Mouse (Mus musculus): ENCODE results near the gene Slc22a23. TPM values are rescaled to one million over a fixed set of nuclear protein-coding genes. Genes with fewer than 3 reads are reported as not detected.

Slc22a23 gene
- polyA plus RNA-seq, 1 experiment from 2014 or later = 70.6 TPM

DNA sequence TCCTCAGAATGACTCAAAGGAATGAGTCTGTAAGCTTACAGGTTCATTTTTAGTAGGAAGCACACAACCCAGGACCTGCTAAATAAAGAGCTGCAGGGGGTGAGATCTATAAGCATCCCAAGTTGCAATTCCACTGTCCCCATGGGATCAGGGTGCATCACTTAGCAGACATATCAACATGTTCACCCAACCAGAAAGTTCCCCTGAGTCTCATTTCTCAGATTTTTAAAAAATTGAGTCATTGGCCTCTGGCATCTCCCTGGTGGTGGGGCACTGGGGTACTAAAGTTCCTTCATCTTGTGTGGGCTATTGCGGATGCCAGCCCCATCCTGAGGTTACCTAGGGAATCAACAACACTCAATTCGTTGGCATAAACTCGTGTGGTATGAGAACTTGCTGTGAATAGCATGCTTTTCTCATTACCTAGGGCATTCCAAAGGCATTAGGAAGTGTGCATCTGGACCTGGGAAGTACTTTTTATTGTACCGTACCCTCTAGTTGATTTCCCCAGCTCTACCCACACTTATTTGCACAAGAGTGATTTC lies 25.4 kb upstream of the Slc22a23 start:
- TF ChIP-seq CTCF (IDR thresholded peaks at IDR 0.05) = peak; percentile 18
- in situ Hi-C loops (cut with MboI; ENCODE audit: low pct_unique_long_range_greater_than_20kb) = loop anchor here (5.0 kb wide), 1 partner anchor 92 kb away; no protein-coding TSS in a partner anchor
- ChIA-PET CTCF (no interaction called here), POLR2A (no interaction called here)
- DNase-seq (ENCODE audit: low read depth, low spot score) = peak; percentile 94
- no peaks in the 10 kb centered on the region for H3K27me3 ChIP-seq
- peak; percentile 81 for ATAC-seq

DNA sequence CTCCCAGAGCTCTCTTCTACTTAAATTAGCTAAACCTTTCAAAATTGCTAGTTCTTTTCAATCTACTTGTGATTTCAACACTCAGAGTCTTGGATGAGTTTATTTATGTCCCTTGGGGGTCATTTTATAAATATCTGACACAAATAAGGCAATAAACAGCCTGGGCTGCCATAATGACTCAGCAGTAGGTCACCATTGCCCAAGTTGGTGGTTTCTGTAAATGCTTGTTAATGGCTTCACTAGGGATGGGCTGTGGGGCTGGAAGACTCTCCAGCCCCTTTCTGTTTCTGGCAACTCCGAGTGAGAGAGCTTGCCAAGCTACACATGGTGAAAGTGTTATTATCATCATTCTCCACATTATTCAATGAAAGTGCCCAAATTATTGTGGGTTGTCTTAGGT lies 20.2 kb upstream of the Slc22a23 start:
- CTCF ChIA-PET = no interaction called here
- ATAC-seq = no peak
- POLR2A ChIA-PET = interaction anchor here (0.7 kb wide), 1 partner anchor 13 kb away, joined by 5 read pairs; no protein-coding TSS in a partner anchor
- in situ Hi-C loops (cut with MboI; ENCODE audit: low pct_unique_long_range_greater_than_20kb) = no loop called here
- no peaks in the 10 kb centered on the region for H3K27me3 ChIP-seq
- DNase-seq (ENCODE audit: low read depth, low spot score) = peak; percentile 62
- no peak for TF ChIP-seq CTCF (IDR thresholded peaks at IDR 0.05)

GRCm38 (mm10) chr13:34355656-34356055 lies 10.7 kb upstream of the Slc22a23 start:
- in situ Hi-C loops (cut with MboI; ENCODE audit: low pct_unique_long_range_greater_than_20kb) = loop anchor here (10.0 kb wide), 1 partner anchor 509 kb away; no protein-coding TSS in a partner anchor
- ChIA-PET CTCF (interaction anchor here (1.1 kb wide), 1 partner anchor 13 kb away, joined by 3 read pairs; no protein-coding TSS in a partner anchor), POLR2A (no interaction called here)

DNA sequence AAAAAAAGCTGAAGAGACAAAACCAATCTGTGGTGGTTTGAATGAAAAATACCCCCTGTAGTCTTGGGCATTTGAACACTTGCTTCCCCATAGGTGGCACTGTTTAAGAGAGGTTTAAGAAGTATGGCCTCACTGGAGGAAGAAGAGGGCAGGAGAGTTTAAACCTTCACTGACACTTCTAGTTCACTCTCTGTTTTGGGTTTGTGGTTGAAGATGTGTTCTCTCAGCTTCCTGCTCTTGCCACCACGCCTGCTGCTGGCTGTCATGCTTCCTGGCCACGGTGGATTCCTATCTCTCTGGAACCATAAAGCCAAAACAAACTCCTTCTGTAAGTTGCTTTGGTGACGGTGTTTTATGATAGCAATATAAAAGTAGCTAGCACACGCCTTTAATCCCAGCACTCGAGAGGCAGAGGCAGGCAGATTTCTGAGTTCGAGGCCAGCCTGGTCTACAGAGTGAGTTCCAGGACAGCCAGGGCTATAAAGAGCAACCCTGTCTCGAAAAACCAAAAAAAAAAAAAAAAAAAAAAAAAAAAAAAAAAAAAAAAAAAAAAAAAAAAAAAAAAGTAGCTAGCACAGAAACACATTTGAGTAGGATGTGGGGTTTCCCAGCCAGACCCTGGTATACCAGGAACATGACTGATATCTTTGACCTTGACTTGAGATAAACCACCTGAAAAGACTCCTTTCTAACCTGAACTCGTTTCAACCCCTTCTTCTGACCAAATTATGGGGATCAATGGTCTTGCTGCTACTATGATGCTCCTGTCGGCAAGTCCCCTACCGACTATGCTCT lies 10.0 kb upstream of the Slc22a23 start:
- TF ChIP-seq CTCF (IDR thresholded peaks at IDR 0.05) = no peak
- in situ Hi-C loops (cut with MboI; ENCODE audit: low pct_unique_long_range_greater_than_20kb) = loop anchor here (10.0 kb wide), 1 partner anchor 510 kb away; no protein-coding TSS in a partner anchor
- DNase-seq (ENCODE audit: low read depth, low spot score) = no peak
- H3K27me3 ChIP-seq = no peaks in the 10 kb centered on the region
- ATAC-seq = no peak
- ChIA-PET POLR2A (interaction anchor here (0.6 to 0.7 kb wide), 3 partner anchors 28 to 278 kb away, joined by 3 to 5 read pairs (median 3); no protein-coding TSS in a partner anchor), CTCF (interaction anchor here (1.1 kb wide), 1 partner anchor 14 kb away, joined by 3 read pairs; no protein-coding TSS in a partner anchor)

More at GRCm38 (mm10) chr13:34355656-34356055, 10.7 kb upstream of the Slc22a23 start:
- no peak for TF ChIP-seq CTCF (IDR thresholded peaks at IDR 0.05)
- no peak for ATAC-seq
- DNase-seq (ENCODE audit: low read depth, low spot score) = no peak
- no peaks in the 10 kb centered on the region for H3K27me3 ChIP-seq

DNA sequence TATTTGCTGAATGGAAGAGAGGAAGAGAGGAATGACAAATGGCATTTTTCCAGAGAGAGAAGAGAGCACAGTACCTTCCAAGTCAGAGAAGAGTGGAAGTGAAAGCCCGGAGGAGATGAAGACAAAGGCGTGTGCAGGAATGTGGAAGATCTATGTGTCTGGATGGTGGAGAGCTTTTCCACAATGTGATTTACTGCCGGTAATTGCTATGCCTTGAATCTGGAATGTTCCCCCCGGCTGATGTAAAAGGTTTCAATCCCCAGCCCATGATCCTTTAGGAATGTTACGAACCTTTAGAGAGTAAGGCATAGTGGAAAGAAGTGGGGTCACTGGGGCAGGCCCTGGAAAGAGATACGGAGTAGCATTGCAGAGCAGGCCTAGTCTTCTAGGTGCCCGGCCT lies 8.3 kb upstream of the Slc22a23 start:
- CTCF ChIA-PET = no interaction called here
- no peaks in the 10 kb centered on the region for H3K27me3 ChIP-seq

GRCm38 (mm10) chr13:34351437-34351836 lies 6.5 kb upstream of the Slc22a23 start:
- no peak for ATAC-seq
- TF ChIP-seq CTCF (IDR thresholded peaks at IDR 0.05) = no peak
- in situ Hi-C loops (cut with MboI; ENCODE audit: low pct_unique_long_range_greater_than_20kb) = loop anchor here (10.0 kb wide), 1 partner anchor 513 kb away; no protein-coding TSS in a partner anchor
- POLR2A ChIA-PET = no interaction called here
- H3K27me3 ChIP-seq = no peaks in the 10 kb centered on the region
- no peak for DNase-seq (ENCODE audit: low read depth, low spot score)
- CTCF ChIA-PET = interaction anchor here (1.8 kb wide), 1 partner anchor 12 kb away, joined by 7 read pairs; no protein-coding TSS in a partner anchor

More for the DNA sequence above, 8.3 kb upstream of the Slc22a23 start:
- no peak for DNase-seq (ENCODE audit: low read depth, low spot score)
- no peak for TF ChIP-seq CTCF (IDR thresholded peaks at IDR 0.05)
- POLR2A ChIA-PET = interaction anchor here (0.6 kb wide), 1 partner anchor 566 kb away, joined by 5 read pairs; no protein-coding TSS in a partner anchor
- in situ Hi-C loops (cut with MboI; ENCODE audit: low pct_unique_long_range_greater_than_20kb) = loop anchor here (10.0 kb wide), 1 partner anchor 512 kb away; no protein-coding TSS in a partner anchor
- no peak for ATAC-seq

GRCm38 (mm10) chr13:34347960-34348889 lies 3.2 kb upstream of the Slc22a23 start:
- TF ChIP-seq CTCF (IDR thresholded peaks at IDR 0.05) = no peak
- no peaks in the 10 kb centered on the region for H3K27me3 ChIP-seq
- DNase-seq (ENCODE audit: low read depth, low spot score) (no peak), ATAC-seq (no peak)
- CTCF ChIA-PET = interaction anchor here (0.9 to 1.2 kb wide), 4 partner anchors 10 to 25 kb away, joined by 3 to 6 read pairs (median 4); no protein-coding TSS in a partner anchor
- POLR2A ChIA-PET = no interaction called here
- in situ Hi-C loops (cut with MboI; ENCODE audit: low pct_unique_long_range_greater_than_20kb) = loop anchor here (5.0 kb wide), 1 partner anchor 274 kb away; no protein-coding TSS in a partner anchor

- TF ChIP-seq CTCF (IDR thresholded peaks at IDR 0.05) = no peak
- in situ Hi-C loops (cut with MboI; ENCODE audit: low pct_unique_long_range_greater_than_20kb) = loop anchor here (5.0 kb wide), 1 partner anchor 276 kb away; no protein-coding TSS in a partner anchor
- no peaks in the 10 kb centered on the region for H3K27me3 ChIP-seq
- ChIA-PET POLR2A (no interaction called here), CTCF (interaction anchor here (0.9 to 1.5 kb wide), 5 partner anchors 9 to 159 kb away, joined by 3 to 4 read pairs (median 3); no protein-coding TSS in a partner anchor)
- ATAC-seq = no peak
- DNase-seq (ENCODE audit: low read depth, low spot score) = no peak
Measured at GRCm38 (mm10) chr13:34346748-34347147, 1.8 kb upstream of the Slc22a23 start.

DNA sequence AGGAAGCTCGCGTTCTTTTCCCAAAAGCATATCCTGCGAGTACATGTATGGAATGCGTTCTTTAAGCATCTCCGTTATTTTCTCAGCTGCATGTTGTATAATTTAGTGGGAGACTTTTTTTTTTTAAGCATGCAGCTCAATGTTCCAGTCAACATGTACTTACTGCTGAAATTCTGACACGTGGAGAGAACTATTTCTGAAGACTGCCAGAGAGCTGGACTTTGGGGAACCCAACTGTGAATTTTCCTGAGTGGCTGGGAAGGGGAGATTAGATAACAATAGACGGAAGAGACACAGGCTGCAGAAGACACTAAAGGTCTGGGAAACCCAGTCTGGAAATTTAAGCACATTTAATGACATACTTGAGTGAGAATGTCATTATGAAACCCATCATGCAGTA lies 1.3 kb upstream of the Slc22a23 start:
- no peak for TF ChIP-seq CTCF (IDR thresholded peaks at IDR 0.05)
- in situ Hi-C loops (cut with MboI; ENCODE audit: low pct_unique_long_range_greater_than_20kb) = loop anchor here (5.0 kb wide), 1 partner anchor 276 kb away; no protein-coding TSS in a partner anchor
- ChIA-PET CTCF (interaction anchor here (0.8 to 1.5 kb wide), 5 partner anchors 9 to 159 kb away, joined by 3 to 4 read pairs (median 3); no protein-coding TSS in a partner anchor), POLR2A (interaction anchor here (0.7 kb wide), 1 partner anchor 154 kb away, joined by 3 read pairs; no protein-coding TSS in a partner anchor)
- H3K27me3 ChIP-seq = no peaks in the 10 kb centered on the region
- ATAC-seq (no peak), DNase-seq (ENCODE audit: low read depth, low spot score) (no peak)
